Mouse (Mus musculus) CD4-positive, CD25-positive, alpha-beta regulatory T cell, adult 2 months (primary cell): Measurements from ENCODE around the gene 2310034G01Rik.

Source experiments
- DNase-seq: peaks from one replicate; pipeline ENCODE4 v3.0.0-alpha.2; 2012; ENCODE audit warnings: low read depth, low spot score

Gene 2310034G01Rik

DNA sequence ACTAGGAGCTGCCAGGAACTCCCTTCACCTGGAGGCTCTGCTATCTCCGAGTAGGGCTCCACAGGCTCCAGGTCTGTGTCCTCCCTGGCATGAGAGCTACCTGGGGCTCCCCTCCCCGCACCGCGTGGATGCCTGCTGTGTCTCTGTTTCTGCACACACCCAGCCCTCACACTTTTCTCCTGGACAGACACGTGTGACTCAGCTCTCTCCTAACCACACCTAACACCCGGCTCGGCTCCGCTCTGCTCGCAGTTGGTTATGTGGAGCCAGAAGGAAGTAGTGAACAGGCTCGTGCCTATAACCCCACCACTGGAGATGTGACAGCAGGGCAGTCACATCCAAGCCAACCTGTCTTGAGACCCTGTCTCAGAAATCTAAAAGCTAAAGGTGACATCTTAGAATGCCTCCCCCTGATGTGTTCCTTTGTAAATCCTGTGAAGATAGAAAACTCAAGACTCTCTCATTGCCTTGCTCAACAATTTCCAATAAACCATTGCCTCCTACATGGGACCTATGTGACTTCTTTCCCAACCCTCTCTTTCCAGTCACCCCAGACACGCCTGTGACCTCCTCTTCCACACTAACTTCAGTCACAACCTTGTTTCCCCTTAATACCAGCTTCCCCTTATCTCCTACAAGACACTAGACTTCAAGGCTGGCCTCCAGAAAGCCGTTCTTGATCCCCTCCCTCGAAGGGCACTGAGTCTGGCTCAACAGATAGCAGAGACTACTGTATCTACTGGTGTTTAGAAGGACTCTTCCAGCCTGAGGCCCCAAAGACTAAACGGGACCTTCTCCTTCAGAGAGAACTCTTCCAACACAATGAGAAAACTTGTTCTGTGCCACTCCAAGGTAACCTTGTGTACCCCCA is 35.0 kb downstream of the 2310034G01Rik start:
- peak; percentile 40 for DNase-seq

- DNase-seq, result peak; percentile 42
These were observed 35.9 kb downstream of the 2310034G01Rik start for GRCm38 (mm10) chr19:46314151-46314601.

DNA sequence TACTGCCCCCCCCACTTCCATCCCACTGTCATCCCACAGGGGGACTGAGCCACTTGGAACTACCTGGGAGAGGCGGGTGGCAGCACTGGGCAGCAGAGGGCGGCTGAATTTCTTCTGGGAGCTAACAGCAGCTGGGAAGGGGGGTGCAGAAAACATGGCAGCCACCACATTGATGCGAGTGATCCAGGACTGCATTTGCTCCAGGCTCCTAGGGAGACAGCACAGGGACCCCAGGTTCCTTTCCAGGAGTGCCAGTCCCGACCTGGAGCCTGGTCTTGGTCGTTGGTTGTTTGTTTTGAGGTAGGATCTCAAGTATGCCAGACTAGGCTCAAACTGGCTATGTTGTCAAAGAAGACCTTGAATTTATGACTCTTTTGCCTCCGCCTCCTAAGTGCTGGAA is 36.5 kb downstream of the 2310034G01Rik start:
- no peak for DNase-seq

GRCm38 (mm10) chr19:46313116-46313515 is 37.0 kb downstream of the 2310034G01Rik start:
- no peak for DNase-seq

DNA sequence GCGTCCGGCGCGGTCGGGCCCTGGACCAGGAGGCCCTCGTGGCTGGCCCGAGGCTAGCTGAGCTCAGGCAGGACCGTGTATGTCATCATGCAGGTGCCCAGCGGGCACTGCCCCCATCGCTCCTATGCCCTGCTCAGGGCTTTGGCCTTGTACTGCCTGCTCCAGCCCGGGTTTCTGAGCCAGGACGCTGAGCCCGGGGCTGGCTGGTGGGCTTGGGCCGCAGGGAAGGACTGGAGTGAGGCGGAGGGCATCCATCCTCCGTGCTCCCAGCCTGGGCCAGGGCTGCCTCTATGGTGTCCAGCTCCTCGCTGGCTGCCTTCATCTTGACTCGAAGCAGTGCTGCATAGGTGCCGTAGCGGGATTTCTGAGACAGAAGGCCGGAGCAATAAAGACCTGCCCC is 37.5 kb downstream of the 2310034G01Rik start:
- no peak for DNase-seq

GRCm38 (mm10) chr19:46311341-46311740 is 38.8 kb downstream of the 2310034G01Rik start:
- DNase-seq, result no peak

GRCm38 (mm10) chr19:46310312-46310865 is 39.7 kb downstream of the 2310034G01Rik start:
- no peak for DNase-seq

- DNase-seq, result no peak
These were observed 40.3 kb downstream of the 2310034G01Rik start for GRCm38 (mm10) chr19:46309651-46310305.

- DNase-seq, result peak; percentile 94
These were observed 41.2 kb downstream of the 2310034G01Rik start for GRCm38 (mm10) chr19:46308706-46309435.

DNA sequence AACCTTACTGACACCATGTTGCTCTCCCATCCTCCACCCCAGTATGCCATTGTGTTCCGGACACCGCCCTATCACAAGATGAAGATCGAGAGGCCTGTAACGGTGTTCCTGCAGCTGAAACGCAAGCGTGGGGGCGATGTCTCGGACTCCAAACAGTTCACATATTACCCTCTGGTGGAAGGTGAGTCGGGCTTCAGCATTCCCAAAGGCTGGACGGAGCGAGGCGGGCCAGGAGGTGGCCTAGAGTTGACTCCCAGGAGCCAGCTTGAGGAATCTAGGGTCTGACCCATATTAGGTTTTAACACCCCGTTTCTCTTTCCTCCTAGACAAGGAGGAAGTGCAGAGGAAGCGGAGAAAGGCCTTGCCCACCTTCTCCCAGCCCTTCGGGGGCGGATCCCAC is 41.8 kb downstream of the 2310034G01Rik start:
- no peak for DNase-seq

- DNase-seq, result peak; percentile 7
These were observed 42.3 kb downstream of the 2310034G01Rik start for GRCm38 (mm10) chr19:46307781-46308180.

DNA sequence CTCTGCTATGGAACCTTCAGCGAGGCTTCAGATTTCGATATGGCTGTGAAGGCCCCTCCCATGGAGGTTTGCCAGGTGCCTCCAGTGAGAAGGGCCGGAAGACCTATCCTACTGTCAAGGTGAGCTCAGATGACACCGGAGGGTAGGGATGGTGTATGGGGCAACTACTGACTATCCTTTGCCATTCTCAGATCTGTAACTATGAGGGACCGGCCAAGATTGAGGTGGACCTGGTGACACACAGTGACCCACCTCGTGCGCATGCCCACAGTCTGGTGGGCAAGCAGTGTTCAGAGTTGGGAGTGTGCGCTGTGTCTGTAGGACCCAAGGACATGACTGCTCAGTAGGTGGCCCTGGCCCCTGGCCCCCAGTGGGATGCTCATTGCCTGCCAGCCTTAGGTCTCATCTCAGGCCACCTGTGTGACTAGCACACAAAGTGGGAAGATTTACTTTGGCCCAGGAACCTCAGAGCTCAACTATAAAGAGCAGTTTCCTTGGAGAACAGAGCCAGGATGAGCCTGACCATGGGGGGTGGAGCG is 43.3 kb downstream of the 2310034G01Rik start:
- no peak for DNase-seq

- DNase-seq, result peak; percentile 12
These were observed 43.9 kb downstream of the 2310034G01Rik start for GRCm38 (mm10) chr19:46306268-46306610.

DNA sequence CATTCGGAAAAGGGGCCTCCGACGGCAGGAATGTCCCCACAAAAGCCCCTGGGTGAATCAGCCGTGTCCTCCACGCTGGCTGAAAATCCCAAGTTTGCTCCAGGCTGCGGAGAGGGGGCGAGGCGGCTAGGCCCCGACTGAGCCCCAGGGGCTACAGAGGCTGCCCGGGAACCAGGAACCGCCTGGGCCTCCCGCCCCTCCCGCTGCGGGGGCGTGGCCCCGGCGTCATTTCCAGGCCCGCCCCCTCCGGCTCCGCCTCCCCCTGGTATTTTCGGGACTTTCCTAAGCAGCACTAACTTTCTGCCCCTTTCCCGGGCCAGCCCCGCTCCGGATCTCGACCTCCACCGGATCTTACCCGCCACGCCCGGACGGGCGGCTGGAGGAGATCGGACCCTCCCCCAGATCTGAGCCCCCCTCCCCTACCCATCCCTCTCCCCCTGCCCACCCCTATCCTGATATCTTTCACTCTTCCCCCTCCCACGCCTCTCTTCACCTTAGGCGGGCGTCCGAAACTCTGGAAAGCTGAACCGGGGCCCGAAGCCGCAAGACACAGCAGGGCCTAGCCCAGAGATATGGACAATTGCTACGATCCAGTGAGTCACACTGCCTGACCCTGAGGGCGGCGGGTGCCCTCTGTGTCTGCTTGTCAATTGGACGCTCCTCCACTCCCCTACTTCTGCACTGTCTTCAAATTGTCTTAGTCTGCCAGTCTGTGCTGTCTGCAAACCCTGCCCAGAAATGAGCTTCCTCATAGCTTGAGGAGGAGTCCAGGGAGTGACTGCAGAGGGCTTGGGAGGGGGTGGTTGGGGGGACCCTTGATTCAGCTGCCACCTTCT is 44.5 kb downstream of the 2310034G01Rik start:
- DNase-seq, result peak; percentile 96

- no peak for DNase-seq
These were observed 45.2 kb downstream of the 2310034G01Rik start for GRCm38 (mm10) chr19:46304908-46305333.

- peak; percentile 95 for DNase-seq
These were observed 45.8 kb downstream of the 2310034G01Rik start, which contains the start of gene Nfkb2 for GRCm38 (mm10) chr19:46304216-46304841. TSS of gene Nfkb2 (plus strand) at chr19:46304320.

DNA sequence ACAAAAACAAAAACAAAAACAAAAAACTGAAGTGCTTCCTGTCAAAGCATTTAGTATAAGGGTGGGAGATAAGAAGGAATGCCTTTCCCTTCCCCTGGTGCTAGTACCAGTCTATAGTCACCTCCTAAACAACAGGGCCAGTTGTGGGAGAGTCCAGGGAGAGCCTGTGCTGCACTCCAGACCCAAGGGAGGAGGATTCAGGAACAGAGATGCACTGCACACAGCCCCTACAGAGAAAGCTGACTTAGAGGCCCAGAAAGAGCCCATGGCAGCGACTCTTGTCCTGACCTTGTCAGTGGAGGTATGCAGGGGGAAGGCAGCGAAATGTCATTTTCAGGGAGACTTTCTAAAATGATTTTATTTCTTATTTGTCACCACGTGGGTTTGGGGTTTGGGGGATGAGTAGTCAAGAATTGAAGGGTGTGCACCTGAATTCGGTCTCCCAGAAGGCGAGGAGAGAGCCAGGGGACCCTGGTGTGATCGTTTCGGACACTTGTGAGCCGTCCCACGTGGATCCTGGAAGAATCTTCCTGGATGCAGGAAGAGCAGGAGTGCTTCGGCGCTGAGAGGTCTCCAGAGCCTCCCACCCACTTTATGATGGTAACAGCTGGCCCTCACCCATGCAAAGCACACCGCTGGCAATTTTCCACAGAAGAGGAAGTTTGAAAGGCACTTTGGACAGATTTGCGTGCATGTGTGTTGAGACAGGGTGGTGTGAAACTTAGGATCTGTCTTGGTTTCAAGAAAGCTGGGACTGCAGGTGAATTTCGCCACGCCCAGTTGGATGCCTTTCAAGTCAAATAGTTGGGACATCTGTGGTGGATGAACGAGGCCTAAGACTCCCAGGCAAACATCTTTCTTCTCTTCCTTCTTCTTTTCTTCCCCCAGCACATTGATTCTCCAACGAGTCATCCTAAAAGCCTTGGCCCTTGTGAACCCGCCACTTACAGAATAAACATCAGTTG is 46.6 kb downstream of the 2310034G01Rik start:
- no peak for DNase-seq

- DNase-seq, result no peak
These were observed 47.6 kb downstream of the 2310034G01Rik start for GRCm38 (mm10) chr19:46302551-46302950.
